Mouse (Mus musculus): Measurements from ENCODE around the gene Bcat1. TPM values are rescaled to one million over a fixed set of nuclear protein-coding genes. Genes with fewer than 3 reads are reported as not detected.
A peak's percentile ranks its signal among the peaks of the same experiment; 100 is the strongest.

Bcat1 gene
- polyA plus RNA-seq, 1 experiment from 2014 or later, result 119 TPM

DNA sequence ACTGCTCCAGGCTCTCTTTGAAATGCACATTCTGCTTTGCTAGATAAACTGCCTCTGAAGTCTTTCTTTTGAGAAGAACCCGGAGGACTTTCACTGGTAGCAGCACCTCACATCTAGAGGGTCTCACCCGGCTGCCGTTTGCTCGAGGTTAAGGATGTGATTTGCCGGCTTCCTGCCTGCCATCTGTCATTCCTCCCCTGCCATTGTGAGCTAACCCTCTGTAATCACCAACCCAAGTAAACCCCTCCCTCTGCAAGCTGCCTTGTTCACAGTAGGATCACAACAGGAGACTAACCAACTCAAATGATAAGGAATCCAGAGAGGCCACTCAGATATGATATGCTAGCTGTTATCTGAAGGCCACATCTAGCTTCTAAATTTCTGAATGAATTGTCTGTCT, 53.6 kb downstream of the Bcat1 start:
- ATAC-seq (ENCODE audit: low read depth), result no peak
- H3K27ac ChIP-seq (ENCODE audit: low read depth, low read length), result no peak overlapping the region
- H3K4me1 ChIP-seq (ENCODE audit: control insufficient read depth, insufficient read depth, low read length), result no peaks in the 10 kb centered on the region
- no peaks in the 10 kb centered on the region for H3K27me3 ChIP-seq (ENCODE audit: control insufficient read depth, insufficient read depth, low read length)
- peaks cover 6% of the 10 kb centered on the region; the same call in 1 of the 2 replicates for H3K36me3 ChIP-seq (ENCODE audit: control insufficient read depth, insufficient read depth, low read length)
- H3K4me3 ChIP-seq (ENCODE audit: low read depth, low read length), result no peak overlapping the region
- no peak overlapping the region for H3K9ac ChIP-seq (replicated peaks; ENCODE audit: low read depth, low read length)
- WGBS, result 37% methylated on average over 5 of the region's 5 CpGs
- no peaks in the 10 kb centered on the region for H3K9me3 ChIP-seq (ENCODE audit: control insufficient read depth, low read length)
- no peak overlapping the region for H3K4me2 ChIP-seq (ENCODE audit: low read depth, low read length)

DNA sequence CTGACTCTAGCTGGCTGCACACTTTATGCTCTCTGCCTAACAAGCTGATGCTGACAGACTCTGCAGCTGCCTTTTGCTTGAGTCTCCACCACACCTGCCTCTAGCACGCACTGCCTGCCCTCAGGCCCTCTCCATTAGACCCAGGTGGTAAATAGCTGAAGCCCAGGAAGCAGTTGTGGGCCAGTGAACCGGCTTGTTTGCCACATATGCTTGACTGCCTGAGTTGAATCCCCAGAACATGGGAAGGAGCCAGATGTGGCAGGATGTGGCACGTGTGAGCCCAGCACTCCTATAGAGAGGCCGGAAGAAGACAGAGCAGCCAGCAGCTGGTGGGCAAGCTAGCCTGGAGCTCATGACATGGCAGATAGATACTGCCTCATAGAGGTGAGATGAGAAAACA, 55.4 kb downstream of the Bcat1 start:
- H3K4me2 ChIP-seq (ENCODE audit: low read depth, low read length), result no peak overlapping the region
- H3K36me3 ChIP-seq (ENCODE audit: control insufficient read depth, insufficient read depth, low read length), result peaks cover 8% of the 10 kb centered on the region; the same call in 1 of the 2 replicates
- 0 out of 2 replicates have a peak, but pooled peaks have one; percentile 38 for ATAC-seq (ENCODE audit: low read depth)
- H3K9me3 ChIP-seq (ENCODE audit: control insufficient read depth, low read length), result no peaks in the 10 kb centered on the region
- 63% methylated on average over 4 of the region's 4 CpGs for WGBS
- no peak overlapping the region for H3K9ac ChIP-seq (replicated peaks; ENCODE audit: low read depth, low read length)
- H3K27me3 ChIP-seq (ENCODE audit: control insufficient read depth, insufficient read depth, low read length), result no peaks in the 10 kb centered on the region
- no peaks in the 10 kb centered on the region for H3K4me1 ChIP-seq (ENCODE audit: control insufficient read depth, insufficient read depth, low read length)
- no peak overlapping the region for H3K4me3 ChIP-seq (ENCODE audit: low read depth, low read length)
- H3K27ac ChIP-seq (ENCODE audit: low read depth, low read length), result no peak overlapping the region

DNA sequence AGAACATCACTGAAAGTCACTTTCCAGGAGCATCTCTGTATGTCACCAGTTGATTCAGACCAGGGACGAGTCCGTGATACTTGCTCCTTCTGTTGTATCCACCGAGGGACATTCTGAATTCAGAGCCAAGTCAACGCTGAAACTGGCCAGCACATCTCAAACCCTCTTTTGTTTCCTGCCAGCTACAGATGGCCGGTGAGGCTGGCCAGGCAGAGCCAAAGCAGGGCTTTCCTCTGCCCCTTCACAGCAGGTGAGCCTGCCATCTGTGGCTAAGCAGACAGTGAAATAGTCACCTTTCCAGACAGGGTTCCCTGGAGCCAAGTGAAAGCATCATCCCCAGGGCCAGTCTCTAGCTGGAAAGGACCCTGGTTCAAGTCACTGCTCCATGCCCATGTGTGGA, 57.7 kb downstream of the Bcat1 start:
- H3K4me2 ChIP-seq (ENCODE audit: low read depth, low read length), result no peak overlapping the region
- no peaks in the 10 kb centered on the region for H3K9me3 ChIP-seq (ENCODE audit: control insufficient read depth, low read length)
- no peak overlapping the region for H3K9ac ChIP-seq (replicated peaks; ENCODE audit: low read depth, low read length)
- H3K4me1 ChIP-seq (ENCODE audit: control insufficient read depth, insufficient read depth, low read length), result no peaks in the 10 kb centered on the region
- H3K36me3 ChIP-seq (ENCODE audit: control insufficient read depth, insufficient read depth, low read length), result peaks cover 13% of the 10 kb centered on the region; the same call in 1 of the 2 replicates
- no peak overlapping the region for H3K27ac ChIP-seq (ENCODE audit: low read depth, low read length)
- no peak overlapping the region for H3K4me3 ChIP-seq (ENCODE audit: low read depth, low read length)
- H3K27me3 ChIP-seq (ENCODE audit: control insufficient read depth, insufficient read depth, low read length), result no peaks in the 10 kb centered on the region
- ATAC-seq (ENCODE audit: low read depth), result no peak
- 90% methylated on average over 5 of the region's 5 CpGs for WGBS

DNA sequence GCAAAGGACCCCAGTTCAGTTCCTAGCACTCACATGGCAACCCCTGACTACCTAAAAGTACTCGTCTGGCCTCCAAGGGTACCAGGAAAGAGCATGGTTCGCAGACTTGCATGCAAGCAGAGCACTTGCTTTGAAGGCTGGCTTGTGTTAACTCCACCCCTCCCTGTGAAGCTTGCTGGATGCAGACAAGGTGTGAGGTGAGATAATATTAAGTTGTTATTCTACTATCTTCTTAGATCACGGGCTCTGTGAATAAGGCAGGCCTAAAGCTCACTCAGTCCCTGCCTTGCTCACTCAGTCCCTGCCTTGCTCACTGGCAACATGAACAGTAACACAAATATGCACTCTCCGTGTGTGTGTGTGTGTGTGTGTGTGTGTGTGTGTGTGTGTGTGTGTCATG, 58.5 kb downstream of the Bcat1 start:
- H3K4me1 ChIP-seq (ENCODE audit: control insufficient read depth, insufficient read depth, low read length), result no peaks in the 10 kb centered on the region
- H3K27ac ChIP-seq (ENCODE audit: low read depth, low read length), result no peak overlapping the region
- H3K4me2 ChIP-seq (ENCODE audit: low read depth, low read length), result no peak overlapping the region
- no peak overlapping the region for H3K9ac ChIP-seq (replicated peaks; ENCODE audit: low read depth, low read length)
- H3K27me3 ChIP-seq (ENCODE audit: control insufficient read depth, insufficient read depth, low read length), result no peaks in the 10 kb centered on the region
- H3K4me3 ChIP-seq (ENCODE audit: low read depth, low read length), result no peak overlapping the region
- 95% methylated on average over 4 of the region's 4 CpGs for WGBS
- no peak for ATAC-seq (ENCODE audit: low read depth)
- peaks cover 13% of the 10 kb centered on the region; the same call in 1 of the 2 replicates for H3K36me3 ChIP-seq (ENCODE audit: control insufficient read depth, insufficient read depth, low read length)
- H3K9me3 ChIP-seq (ENCODE audit: control insufficient read depth, low read length), result no peaks in the 10 kb centered on the region

DNA sequence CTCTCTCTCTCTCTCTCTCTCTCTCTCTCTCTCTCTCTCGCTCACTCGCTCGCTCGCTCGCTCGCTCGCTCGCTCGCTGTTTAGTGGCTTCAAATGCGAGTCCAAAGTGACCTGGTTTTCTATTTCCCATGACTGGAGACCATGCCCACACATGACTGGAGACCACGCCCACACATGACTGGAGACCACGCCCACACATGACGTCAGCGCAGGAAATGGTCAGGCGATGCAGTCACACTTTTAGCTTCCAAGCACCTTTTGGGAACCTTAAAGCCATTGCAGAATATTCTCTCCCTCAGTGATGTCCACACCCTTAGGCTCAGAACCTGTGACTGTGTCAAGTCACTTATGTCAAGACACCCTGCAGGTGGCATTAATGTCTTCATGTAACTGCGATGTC, 59.3 kb downstream of the Bcat1 start:
- Histone ChIP-seq H3K27ac (ENCODE audit: low read depth, low read length) (no peak overlapping the region), H3K36me3 (ENCODE audit: control insufficient read depth, insufficient read depth, low read length) (peaks cover 13% of the 10 kb centered on the region; the same call in 1 of the 2 replicates), H3K9me3 (ENCODE audit: control insufficient read depth, low read length) (no peaks in the 10 kb centered on the region), H3K9ac (replicated peaks; ENCODE audit: low read depth, low read length) (no peak overlapping the region), H3K4me2 (ENCODE audit: low read depth, low read length) (no peak overlapping the region), H3K4me1 (ENCODE audit: control insufficient read depth, insufficient read depth, low read length) (no peaks in the 10 kb centered on the region), H3K4me3 (ENCODE audit: low read depth, low read length) (no peak overlapping the region), H3K27me3 (ENCODE audit: control insufficient read depth, insufficient read depth, low read length) (no peaks in the 10 kb centered on the region)
- ATAC-seq (ENCODE audit: low read depth), result no peak
- 96% methylated on average over 16 of the region's 16 CpGs for WGBS

DNA sequence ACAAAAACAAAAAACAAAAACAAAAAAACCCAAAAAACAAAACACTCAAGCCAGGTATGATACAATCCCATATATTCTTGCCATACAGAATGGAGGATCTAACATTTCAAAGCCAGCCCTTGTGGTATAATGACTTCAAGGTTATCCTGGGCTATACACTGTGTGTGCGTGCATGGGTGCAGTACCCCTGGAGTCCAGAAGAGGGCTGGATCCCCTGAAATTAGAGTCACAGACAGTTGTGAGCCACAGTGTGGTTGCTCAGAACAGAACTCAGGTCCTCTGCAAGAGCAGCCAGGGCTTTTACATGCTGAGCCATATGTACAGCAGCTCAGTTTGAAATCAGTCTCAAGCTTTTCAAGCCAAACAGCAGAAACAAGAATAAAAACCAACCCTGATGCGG, 61.0 kb downstream of the Bcat1 start:
- peaks cover 13% of the 10 kb centered on the region; the same call in 1 of the 2 replicates for H3K36me3 ChIP-seq (ENCODE audit: control insufficient read depth, insufficient read depth, low read length)
- no peak for ATAC-seq (ENCODE audit: low read depth)
- H3K9me3 ChIP-seq (ENCODE audit: control insufficient read depth, low read length), result no peaks in the 10 kb centered on the region
- no peak overlapping the region for H3K27ac ChIP-seq (ENCODE audit: low read depth, low read length)
- no peak overlapping the region for H3K4me2 ChIP-seq (ENCODE audit: low read depth, low read length)
- H3K4me1 ChIP-seq (ENCODE audit: control insufficient read depth, insufficient read depth, low read length), result no peaks in the 10 kb centered on the region
- 98% methylated on average over 2 of the region's 2 CpGs for WGBS
- no peak overlapping the region for H3K4me3 ChIP-seq (ENCODE audit: low read depth, low read length)
- no peak overlapping the region for H3K9ac ChIP-seq (replicated peaks; ENCODE audit: low read depth, low read length)
- no peaks in the 10 kb centered on the region for H3K27me3 ChIP-seq (ENCODE audit: control insufficient read depth, insufficient read depth, low read length)

DNA sequence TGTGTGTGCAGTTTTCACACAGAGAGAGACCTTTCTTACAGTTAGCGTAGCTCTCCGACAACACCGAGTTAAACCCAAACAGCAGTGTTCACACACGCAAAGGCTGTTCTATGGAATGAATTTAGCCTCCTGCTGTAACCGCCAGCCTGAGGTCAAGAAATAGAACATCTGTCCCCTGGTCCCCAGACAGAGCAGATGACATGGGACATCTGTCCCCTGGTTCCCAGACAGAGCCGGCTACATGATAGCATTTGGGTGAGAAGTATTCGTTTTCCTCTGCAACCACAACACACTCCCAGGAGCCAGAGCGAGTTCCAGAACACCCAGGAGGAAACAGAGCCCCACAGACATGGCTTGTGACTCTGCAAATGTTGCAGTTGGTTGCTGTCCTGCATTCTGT, 63.3 kb downstream of the Bcat1 start:
- H3K36me3 ChIP-seq (ENCODE audit: control insufficient read depth, insufficient read depth, low read length), result peaks cover 13% of the 10 kb centered on the region
- no peak for ATAC-seq (ENCODE audit: low read depth)
- WGBS, result 64% methylated on average over 8 of the region's 8 CpGs

DNA sequence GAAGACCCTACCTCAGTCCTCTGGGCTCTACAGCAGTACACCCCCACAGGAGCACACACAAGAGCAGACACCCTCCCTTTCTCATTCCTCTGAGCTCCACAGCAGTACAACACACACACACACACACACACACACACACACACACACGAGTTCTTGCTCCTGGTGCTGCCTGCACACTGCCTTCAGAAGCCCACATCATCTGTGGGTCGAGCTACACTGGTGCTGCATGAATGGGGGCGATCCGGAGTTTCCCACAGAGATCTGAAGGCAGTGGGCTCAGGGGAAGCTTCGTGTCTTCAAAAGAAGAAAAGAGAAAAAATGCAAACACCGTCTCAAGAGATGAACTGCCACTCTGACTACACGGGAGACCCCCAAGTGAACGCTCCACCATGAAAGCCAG, 64.8 kb downstream of the Bcat1 start:
- ATAC-seq (ENCODE audit: low read depth), result no peak
- no peak overlapping the region for H3K4me3 ChIP-seq (ENCODE audit: low read depth, low read length)
- H3K27me3 ChIP-seq (ENCODE audit: control insufficient read depth, insufficient read depth, low read length), result no peaks in the 10 kb centered on the region
- H3K9me3 ChIP-seq (ENCODE audit: control insufficient read depth, low read length), result no peaks in the 10 kb centered on the region
- no peak overlapping the region for H3K9ac ChIP-seq (replicated peaks; ENCODE audit: low read depth, low read length)
- H3K4me1 ChIP-seq (ENCODE audit: control insufficient read depth, insufficient read depth, low read length), result no peaks in the 10 kb centered on the region
- no peak overlapping the region for H3K27ac ChIP-seq (ENCODE audit: low read depth, low read length)
- 80% methylated on average over 8 of the region's 8 CpGs for WGBS
- H3K36me3 ChIP-seq (ENCODE audit: control insufficient read depth, insufficient read depth, low read length), result peaks cover 19% of the 10 kb centered on the region
- no peak overlapping the region for H3K4me2 ChIP-seq (ENCODE audit: low read depth, low read length)

More for the DNA sequence above, 63.3 kb downstream of the Bcat1 start:
- Histone ChIP-seq H3K9ac (replicated peaks; ENCODE audit: low read depth, low read length) (no peak overlapping the region), H3K4me3 (ENCODE audit: low read depth, low read length) (no peak overlapping the region), H3K27ac (ENCODE audit: low read depth, low read length) (no peak overlapping the region), H3K27me3 (ENCODE audit: control insufficient read depth, insufficient read depth, low read length) (no peaks in the 10 kb centered on the region), H3K4me1 (ENCODE audit: control insufficient read depth, insufficient read depth, low read length) (no peaks in the 10 kb centered on the region), H3K9me3 (ENCODE audit: control insufficient read depth, low read length) (no peaks in the 10 kb centered on the region), H3K4me2 (ENCODE audit: low read depth, low read length) (no peak overlapping the region)

DNA sequence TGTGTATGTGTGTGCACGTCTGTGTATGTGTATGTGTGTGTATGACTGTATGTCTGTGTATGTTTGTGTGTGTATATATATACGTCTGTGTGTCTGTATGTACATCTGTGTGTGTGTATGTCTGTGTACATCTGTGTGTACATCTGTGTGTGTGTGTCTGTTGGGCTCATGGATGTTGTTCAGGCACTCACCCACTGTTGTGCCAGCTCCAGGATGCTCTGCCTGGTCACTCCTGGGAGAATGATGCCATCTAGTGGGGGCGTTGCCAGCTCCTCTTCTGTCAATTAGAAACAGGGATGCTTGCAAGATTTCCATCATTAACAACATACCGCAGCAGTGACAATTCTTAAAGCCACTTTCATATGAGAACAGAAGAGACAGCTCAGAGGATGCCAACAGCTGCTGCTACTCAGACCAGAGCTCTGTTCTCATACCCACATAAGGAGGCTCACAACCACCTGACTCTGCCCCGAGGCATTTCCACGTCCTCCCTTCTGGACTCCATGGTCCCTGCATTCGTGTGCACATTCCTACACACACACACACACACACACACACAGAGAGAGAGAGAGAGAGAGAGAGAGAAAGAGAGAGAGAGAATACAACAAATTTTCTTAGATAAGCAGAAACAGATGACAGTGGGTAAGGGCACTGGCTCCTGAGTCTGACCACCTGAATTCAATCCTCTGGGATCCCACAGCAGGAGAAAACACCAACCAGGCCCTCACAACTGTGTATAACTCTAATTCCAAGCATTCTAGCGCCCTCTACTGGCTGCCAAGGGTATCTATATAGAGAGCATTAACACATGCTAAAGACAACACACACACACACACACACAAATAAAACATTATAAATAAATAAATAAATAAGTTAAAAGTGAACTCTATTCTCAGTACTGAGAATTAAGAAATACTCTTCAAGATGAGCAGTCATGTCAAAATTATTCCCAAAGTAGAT, 65.8 kb downstream of the Bcat1 start:
- Histone ChIP-seq H3K4me3 (ENCODE audit: low read depth, low read length) (no peak overlapping the region), H3K4me2 (ENCODE audit: low read depth, low read length) (no peak overlapping the region), H3K9me3 (ENCODE audit: control insufficient read depth, low read length) (no peaks in the 10 kb centered on the region), H3K27ac (ENCODE audit: low read depth, low read length) (no peak overlapping the region), H3K27me3 (ENCODE audit: control insufficient read depth, insufficient read depth, low read length) (no peaks in the 10 kb centered on the region), H3K9ac (replicated peaks; ENCODE audit: low read depth, low read length) (no peak overlapping the region), H3K36me3 (ENCODE audit: control insufficient read depth, insufficient read depth, low read length) (peaks cover 17% of the 10 kb centered on the region), H3K4me1 (ENCODE audit: control insufficient read depth, insufficient read depth, low read length) (no peaks in the 10 kb centered on the region)
- ATAC-seq (ENCODE audit: low read depth), result peak; percentile 69
- WGBS, result 78% methylated on average over 8 of the region's 8 CpGs

Data from neural tube, embryonic 14.5 days (tissue).